Mouse (Mus musculus): ENCODE measurements around the gene Ifit1bl1.
"Not testable (repeated sequence)": the region's sequence is repeated elsewhere in the genome, so short reads cannot be mapped to it uniquely, and the experiment has no call there.

DNA sequence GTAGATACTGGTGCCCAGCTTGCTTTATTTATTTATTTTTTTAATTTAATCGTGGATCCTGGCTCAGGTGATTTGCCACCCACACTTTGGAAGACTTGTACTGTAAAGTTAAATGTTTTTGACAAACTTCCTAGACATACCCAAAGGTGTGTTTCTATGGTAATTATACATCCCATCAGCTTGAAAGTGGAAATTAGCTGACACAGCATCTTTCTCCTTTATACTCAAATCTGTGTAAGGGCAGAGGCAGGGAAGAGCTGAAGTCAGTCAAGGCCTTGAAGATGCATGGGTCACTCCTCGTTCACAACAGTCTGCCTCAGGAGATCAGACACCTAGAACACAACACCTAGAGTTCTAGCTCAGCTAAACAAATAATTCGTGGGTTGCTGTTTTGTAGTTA lies 8.4 kb upstream of the Ifit1bl1 start:
- TF ChIP-seq EP300, CTCF (IDR thresholded peaks at IDR 0.05; ENCODE audit: low read depth): not testable (repeated sequence)
